Mouse (Mus musculus): ENCODE data around the gene Trdmt1.

DNA sequence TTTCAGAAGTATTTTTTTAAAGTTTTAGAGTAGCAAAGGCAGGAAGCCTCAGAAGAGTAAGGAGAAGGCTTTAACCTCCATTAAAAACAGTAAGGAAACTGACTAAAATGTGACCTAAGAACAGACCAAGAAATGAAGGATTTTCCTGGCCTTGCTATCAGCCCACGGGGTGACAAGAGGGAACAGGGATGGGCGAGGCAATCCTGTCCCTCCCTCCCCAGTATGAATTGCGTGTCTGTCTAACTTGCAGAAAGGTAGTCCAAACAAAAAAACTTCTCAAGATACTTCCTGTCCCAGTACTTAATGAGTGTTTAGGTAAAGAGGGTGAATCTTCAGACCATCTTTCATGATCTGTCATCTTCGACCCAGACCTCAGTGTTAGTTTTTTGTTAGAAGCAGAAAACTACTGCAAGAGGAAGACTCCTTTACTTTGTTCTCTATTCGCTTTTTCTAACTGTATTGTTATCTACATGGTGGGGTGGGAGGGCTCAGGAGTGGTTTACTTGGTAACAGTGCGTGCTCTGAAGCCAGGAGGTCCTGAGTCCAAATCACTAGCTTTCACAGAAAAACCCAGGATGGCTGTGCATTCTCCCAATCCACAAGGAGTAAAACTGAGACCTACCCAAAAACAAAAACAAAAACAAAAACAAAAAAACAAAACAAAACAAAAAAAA is 5.6 kb downstream of the Trdmt1 start:
- no peak for TF ChIP-seq CTCF (IDR thresholded peaks at IDR 0.05; ENCODE audit: control insufficient read depth, insufficient read depth, low read length)
- no peak for TF ChIP-seq POLR2A (IDR thresholded peaks at IDR 0.05; ENCODE audit: borderline replicate concordance, control insufficient read depth, low read depth, low read length)

Data from bone marrow, adult 2 months (tissue).